Mouse (Mus musculus) embryonic fibroblast, embryonic 13.5 days (primary cell): ENCODE measurements around the gene Adgrg5. TPM values are rescaled to one million over a fixed set of nuclear protein-coding genes. Genes with fewer than 3 reads are reported as not detected.

ENCODE experiments used
- H3K27ac ChIP-seq: 2 replicates; pipeline ENCODE4 v1.5.1; 2012; ENCODE audit warnings: low read length, control low read depth, inconsistent platforms; ENCODE audit not compliant: insufficient read depth
- H3K4me1 ChIP-seq: 2 replicates; pipeline ENCODE4 v1.6.1; 2011; ENCODE audit warnings: low read length; ENCODE audit not compliant: control insufficient read depth, insufficient read depth
- H3K4me3 ChIP-seq: 2 replicates; pipeline ENCODE4 v1.5.1; 2011; ENCODE audit warnings: mild to moderate bottlenecking, control low read depth, low read length; ENCODE audit not compliant: insufficient read depth
- CTCF ChIP-seq: IDR thresholded peaks from 2 replicates; pipeline ENCODE4 v1.5.1; 2011; ENCODE audit warnings: mild to moderate bottlenecking, control low read depth, low read length, moderate library complexity, borderline replicate concordance; ENCODE audit not compliant: insufficient read depth
- POLR2A ChIP-seq: IDR thresholded peaks from 2 replicates; pipeline ENCODE4 v1.6.1; 2011; ENCODE audit warnings: low read depth, mild to moderate bottlenecking, control low read depth, low read length, moderate library complexity
- polyA plus RNA-seq: library from polyadenylated mRNA; stranded (reverse); fragments of >200 nt; gene quantifications from 2 replicates; pipeline ENCODE4 v1.2.4, GENCODE M21; 2011; ENCODE audit warnings: low read depth; ENCODE audit not compliant: missing spikeins, insufficient read length

Adgrg5 gene
- polyA plus RNA-seq, 1 experiment, result 0.49 TPM

- Histone ChIP-seq H3K4me1 (peaks cover 18% of the 10 kb centered on the region), H3K4me3 (peak overlapping the region; percentile 77), H3K27ac (peak overlapping the region; percentile 82)
- TF ChIP-seq POLR2A (peak; percentile 45), CTCF (no peak)
These were observed 7.1 kb upstream of the Adgrg5 start for GRCm38 (mm10) chr8:94916311-94916959.

GRCm38 (mm10) chr8:94916960-94917324 lies 6.6 kb upstream of the Adgrg5 start:
- no peak for TF ChIP-seq POLR2A
- no peak for TF ChIP-seq CTCF
- peak overlapping the region; percentile 82 for H3K27ac ChIP-seq
- peaks cover 18% of the 10 kb centered on the region for H3K4me1 ChIP-seq

GRCm38 (mm10) chr8:94917352-94917751 lies 6.1 kb upstream of the Adgrg5 start:
- TF ChIP-seq POLR2A, result peak; percentile 53; the same call in 1 of the 2 replicates
- TF ChIP-seq CTCF, result 0 out of 2 replicates have a peak, but pooled peaks have one; percentile 1
- H3K27ac ChIP-seq, result peak overlapping the region; percentile 82
- H3K4me3 ChIP-seq, result peak overlapping the region; percentile 77
- H3K4me1 ChIP-seq, result peaks cover 18% of the 10 kb centered on the region

More at GRCm38 (mm10) chr8:94916960-94917324, 6.6 kb upstream of the Adgrg5 start:
- peak overlapping the region; percentile 77 for H3K4me3 ChIP-seq

- peaks cover 18% of the 10 kb centered on the region for H3K4me1 ChIP-seq
- TF ChIP-seq CTCF (no peak), POLR2A (peak; percentile 69)
- peak within 1 kb of the TSS; percentile 82 for H3K27ac ChIP-seq
- peak within 1 kb of the TSS; percentile 77 for H3K4me3 ChIP-seq
These were observed 5.5 kb upstream of the Adgrg5 start, which contains the start of gene Ccdc102a for GRCm38 (mm10) chr8:94917851-94918495. Ccdc102a (minus strand) TSS chr8:94918098.

- H3K4me1 ChIP-seq, result peaks cover 12% of the 10 kb centered on the region
- TF ChIP-seq CTCF (no peak), POLR2A (no peak)
- no peak overlapping the region for H3K27ac ChIP-seq
- H3K4me3 ChIP-seq, result no peak overlapping the region
These were observed 4.2 kb upstream of the Adgrg5 start for GRCm38 (mm10) chr8:94919256-94919655.

- Histone ChIP-seq H3K4me1 (no peaks in the 10 kb centered on the region), H3K27ac (no peak overlapping the region), H3K4me3 (no peak overlapping the region)
- TF ChIP-seq CTCF, result no peak
- no peak for TF ChIP-seq POLR2A
These were observed 1.3 kb upstream of the Adgrg5 start for GRCm38 (mm10) chr8:94922176-94922575.

- no peak overlapping the region for H3K4me3 ChIP-seq
- TF ChIP-seq CTCF (no peak), POLR2A (no peak)
- H3K4me1 ChIP-seq, result no peaks in the 10 kb centered on the region
- H3K27ac ChIP-seq, result no peak overlapping the region
These were observed 892 bp upstream of the Adgrg5 start for GRCm38 (mm10) chr8:94922602-94923001.

- TF ChIP-seq POLR2A (no peak), CTCF (no peak)
These were observed 4.7 kb downstream of the Adgrg5 start for GRCm38 (mm10) chr8:94928227-94928626.

GRCm38 (mm10) chr8:94933918-94934317 lies 10.4 kb downstream of the Adgrg5 start:
- no peak overlapping the region for H3K27ac ChIP-seq
- no peak overlapping the region for H3K4me3 ChIP-seq
- TF ChIP-seq POLR2A (no peak), CTCF (no peak)
- no peaks in the 10 kb centered on the region for H3K4me1 ChIP-seq

More at GRCm38 (mm10) chr8:94928227-94928626, 4.7 kb downstream of the Adgrg5 start:
- Histone ChIP-seq H3K27ac (no peak overlapping the region), H3K4me3 (no peak overlapping the region), H3K4me1 (no peaks in the 10 kb centered on the region)

- H3K4me1 ChIP-seq, result no peaks in the 10 kb centered on the region
- H3K4me3 ChIP-seq, result no peak overlapping the region
- TF ChIP-seq CTCF, result no peak
- no peak for TF ChIP-seq POLR2A
These were observed 11.7 kb downstream of the Adgrg5 start for GRCm38 (mm10) chr8:94935172-94935571.

More at GRCm38 (mm10) chr8:94935172-94935571, 11.7 kb downstream of the Adgrg5 start:
- no peak overlapping the region for H3K27ac ChIP-seq
